Mouse (Mus musculus): ENCODE measurements around the gene Lrr1. TPM values are rescaled to one million over a fixed set of nuclear protein-coding genes. Genes with fewer than 3 reads are reported as not detected.
A peak's percentile ranks its signal among the peaks of the same experiment; 100 is the strongest.
"Not testable (repeated sequence)": the region's sequence is repeated elsewhere in the genome, so short reads cannot be mapped to it uniquely, and the experiment has no call there.

The Lrr1 gene
- total RNA-seq (2022), result not detected

- peak; percentile 72 to 90 for DNase-seq (ENCODE audit: low spot score in 2 of 2)
These were observed at the start of gene Lrr1 for GRCm38 (mm10) chr12:69168461-69169106. Lrr1 (plus strand) TSS chr12:69168814.

- DNase-seq (ENCODE audit: low spot score in 2 of 2), result no peak
These were observed 48.7 kb upstream of the Lrr1 start for GRCm38 (mm10) chr12:69119908-69120307.

- no peak for DNase-seq (ENCODE audit: low spot score in 2 of 2)
These were observed 45.8 kb upstream of the Lrr1 start for GRCm38 (mm10) chr12:69122801-69123200.

GRCm38 (mm10) chr12:69125066-69125465, 43.5 kb upstream of the Lrr1 start:
- DNase-seq (ENCODE audit: low spot score in 2 of 2), result no peak

GRCm38 (mm10) chr12:69127170-69127569, 41.4 kb upstream of the Lrr1 start:
- DNase-seq (ENCODE audit: low spot score in 2 of 2), result no peak

GRCm38 (mm10) chr12:69127626-69128025, 41.0 kb upstream of the Lrr1 start:
- no peak for DNase-seq (ENCODE audit: low spot score in 2 of 2)

- DNase-seq (ENCODE audit: low spot score in 2 of 2), result no peak
These were observed 38.8 kb upstream of the Lrr1 start for GRCm38 (mm10) chr12:69129634-69130310.

GRCm38 (mm10) chr12:69130486-69130885, 38.1 kb upstream of the Lrr1 start:
- DNase-seq (ENCODE audit: low spot score in 2 of 2), result no peak

GRCm38 (mm10) chr12:69131267-69131666, 37.3 kb upstream of the Lrr1 start:
- no peak for DNase-seq (ENCODE audit: low spot score in 2 of 2)

GRCm38 (mm10) chr12:69131981-69132380, 36.6 kb upstream of the Lrr1 start:
- peak in 1 of 2 experiments; percentile 29 for DNase-seq (ENCODE audit: low spot score in 2 of 2)

- DNase-seq (ENCODE audit: low spot score in 2 of 2), result no peak
These were observed 29.4 kb upstream of the Lrr1 start for GRCm38 (mm10) chr12:69139201-69139600.

GRCm38 (mm10) chr12:69139841-69140240, 28.8 kb upstream of the Lrr1 start:
- no peak for DNase-seq (ENCODE audit: low spot score in 2 of 2)

- no peak for DNase-seq (ENCODE audit: low spot score in 2 of 2)
These were observed 25.2 kb upstream of the Lrr1 start for GRCm38 (mm10) chr12:69143460-69143859.

GRCm38 (mm10) chr12:69147166-69147735, 21.4 kb upstream of the Lrr1 start:
- no peak for DNase-seq (ENCODE audit: low spot score in 2 of 2)

- no peak for DNase-seq (ENCODE audit: low spot score in 2 of 2)
These were observed 18.6 kb upstream of the Lrr1 start for GRCm38 (mm10) chr12:69150049-69150448.

- no peak for DNase-seq (ENCODE audit: low spot score in 2 of 2)
These were observed 12.7 kb upstream of the Lrr1 start for GRCm38 (mm10) chr12:69155923-69156322.

- no peak for DNase-seq (ENCODE audit: low spot score in 2 of 2)
These were observed 12.2 kb upstream of the Lrr1 start for GRCm38 (mm10) chr12:69156436-69156835.

GRCm38 (mm10) chr12:69157107-69157506, 11.5 kb upstream of the Lrr1 start:
- no peak for DNase-seq (ENCODE audit: low spot score in 2 of 2)

GRCm38 (mm10) chr12:69158366-69158764, 10.2 kb upstream of the Lrr1 start:
- no peak for DNase-seq (ENCODE audit: low spot score in 2 of 2)

- DNase-seq (ENCODE audit: low spot score in 2 of 2), result peak; percentile 98 to 99
These were observed 9.6 kb upstream of the Lrr1 start, which contains the start of gene Rps29 for GRCm38 (mm10) chr12:69158765-69159577. Rps29 (minus strand) TSS chr12:69159186.

GRCm38 (mm10) chr12:69159578-69159940, 9.1 kb upstream of the Lrr1 start:
- no peak for DNase-seq (ENCODE audit: low spot score in 2 of 2)

GRCm38 (mm10) chr12:69160677-69161076, 7.9 kb upstream of the Lrr1 start:
- DNase-seq (ENCODE audit: low spot score in 2 of 2), result not testable (repeated sequence)

Measured in layer of hippocampus, adult 8-10 months (tissue).